Mouse (Mus musculus) testis, adult 2 months (tissue): ENCODE data around the gene Ank3.

ENCODE experiments used
- CTCF ChIP-seq: fragments of 200-500 bp; IDR thresholded peaks from 2 replicates; pipeline ENCODE4 v1.5.1; 2012; ENCODE audit warnings: low read depth, mild to moderate bottlenecking, inconsistent platforms, low read length, moderate library complexity; ENCODE audit not compliant: control insufficient read depth, insufficient read depth, insufficient replicate concordance
- POLR2A ChIP-seq: fragments of 200-500 bp; IDR thresholded peaks from 2 replicates; pipeline ENCODE4 v1.6.1; 2012; ENCODE audit warnings: low read depth, mild to moderate bottlenecking, inconsistent platforms, low read length, moderate library complexity; ENCODE audit not compliant: control insufficient read depth

- no peak for TF ChIP-seq POLR2A
- no peak for TF ChIP-seq CTCF
These were observed 6.9 kb downstream of the Ank3 start for GRCm38 (mm10) chr10:69405431-69405830.
